ENCODE assay signal across 8 mouse cellular contexts in the genomic region with DNA sequence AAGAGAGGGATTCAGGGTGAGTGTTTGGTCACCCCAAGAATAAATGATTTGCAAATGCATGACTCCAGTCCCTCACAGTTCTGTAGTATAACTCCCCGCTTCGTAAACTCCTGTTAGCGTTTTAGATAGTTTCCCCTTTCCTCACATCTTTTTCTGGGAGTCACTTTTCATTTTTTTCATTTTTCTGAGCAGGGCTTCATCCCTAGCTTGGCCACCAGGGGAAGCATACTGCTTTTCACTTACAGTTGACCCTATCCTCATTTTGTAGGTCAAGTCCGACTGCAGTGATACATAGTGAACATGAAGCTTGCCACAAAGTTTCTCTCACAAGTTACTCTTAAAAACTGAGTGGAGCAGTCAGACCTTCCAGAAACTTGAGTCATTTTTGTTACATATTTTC. TPM values are rescaled to one million over a fixed set of nuclear protein-coding genes. Genes with fewer than 3 reads are reported as not detected.
DNase-seq lines count a peak whose midpoint lies in the region; ATAC-seq lines count a peak whose summit lies in the region.

No protein-coding gene starts in this region.

- H3K27me3 ChIP-seq in stomach, embryonic 14.5 days (ENCODE audit: control insufficient read depth, insufficient read depth, low read length), result no peaks in the 10 kb centered on the region

- H3K9me3 ChIP-seq in stomach, embryonic 14.5 days (ENCODE audit: control insufficient read depth, low read depth, low read length), result no peaks in the 10 kb centered on the region

- no peak overlapping the region; the same call in 1 of the 2 replicates for H3K9ac ChIP-seq in stomach, embryonic 14.5 days (replicated peaks; ENCODE audit: low read depth, low read length)

- peaks cover 7% of the 10 kb centered on the region; the same call in 1 of the 2 replicates for H3K4me1 ChIP-seq in stomach, embryonic 14.5 days (ENCODE audit: control insufficient read depth, insufficient read depth, low read length)

- H3K4me3 ChIP-seq in stomach, embryonic 14.5 days (ENCODE audit: low read depth, low read length), result peak overlapping the region; percentile 87

- ATAC-seq in stomach, embryonic 14.5 days (ENCODE audit: insufficient number of reproducible peaks, insufficient read depth, low FRiP score, low read depth), result no peak

- no peak overlapping the region for H3K27ac ChIP-seq in stomach, embryonic 14.5 days (ENCODE audit: low read length)

- peak; percentile 50 for DNase-seq in adrenal gland, postnatal 10 days
- DNase-seq in adrenal gland, postnatal 25 days, result no peak
- peak; percentile 44 for DNase-seq in cerebellum, adult 9-11 months
- DNase-seq in heart, adult 9 months (ENCODE audit: low spot score in 2 of 2), result peak; percentile 19 to 36
- peak; percentile 22 to 39 for DNase-seq in kidney, adult 8-10 months
- peak; percentile 45 for DNase-seq in lung, postnatal 14 days
- no peak for DNase-seq in right cerebral cortex, postnatal 14 days

- H3K4me2 ChIP-seq in stomach, embryonic 14.5 days (replicated peaks; ENCODE audit: low read depth, low read length), result peak overlapping the region; percentile 96

- 0 out of 2 replicates have a peak, but pooled peaks cover 3% of the 10 kb centered on the region for H3K36me3 ChIP-seq in stomach, embryonic 14.5 days (ENCODE audit: control insufficient read depth, insufficient read depth, low read length)

- 18% methylated on average over 4 of the region's 4 CpGs for WGBS in stomach, embryonic 14.5 days

RNA-seq across cellular contexts. Expression of a gene that starts 2.0 kb away (rescaled TPM):
- 10 to 100 TPM; 38.5 to 39.2 TPM for total RNA-seq in adrenal gland, postnatal 10 days (2021)
- 45.6 and 54.7 TPM in 2 replicates for total RNA-seq in adrenal gland, postnatal 25 days (2021)
- 17.6 and 19.2 TPM in 2 replicates for polyA plus RNA-seq in stomach, embryonic 14.5 days (2014; fragmentation: Nextera tagmentation; extraction: Ambion mirVana)

Comparison
In these comparisons a context has a peak if more than half of its experiments do, and no peak if none do; other contexts are left out.
1. DNase-seq: peak in adrenal gland, postnatal 10 days (single experiment), cerebellum, adult 9-11 months (single experiment), heart, adult 9 months (2 of 2), kidney, adult 8-10 months (2 of 2) and lung, postnatal 14 days (single experiment); none in adrenal gland, postnatal 25 days (single experiment) and right cerebral cortex, postnatal 14 days (single experiment).